Mouse (Mus musculus) heart, adult 8-10 months (tissue): ENCODE measurements around the gene Eif2b2. TPM values are rescaled to one million over a fixed set of nuclear protein-coding genes. Genes with fewer than 3 reads are reported as not detected.

ENCODE experiments used
- DNase-seq: peaks from one replicate; pipeline ENCODE4 v3.0.0; 2022; ENCODE audit warnings: low spot score
- total RNA-seq, 4 experiments: library from RNA; stranded (reverse); gene quantifications; 2 replicates each; pipeline ENCODE4 v1.2.4; 2022

The Eif2b2 gene
- total RNA-seq, 4 experiments from 2014 or later: 39.5 to 50.6 (median 45.2) TPM

DNA sequence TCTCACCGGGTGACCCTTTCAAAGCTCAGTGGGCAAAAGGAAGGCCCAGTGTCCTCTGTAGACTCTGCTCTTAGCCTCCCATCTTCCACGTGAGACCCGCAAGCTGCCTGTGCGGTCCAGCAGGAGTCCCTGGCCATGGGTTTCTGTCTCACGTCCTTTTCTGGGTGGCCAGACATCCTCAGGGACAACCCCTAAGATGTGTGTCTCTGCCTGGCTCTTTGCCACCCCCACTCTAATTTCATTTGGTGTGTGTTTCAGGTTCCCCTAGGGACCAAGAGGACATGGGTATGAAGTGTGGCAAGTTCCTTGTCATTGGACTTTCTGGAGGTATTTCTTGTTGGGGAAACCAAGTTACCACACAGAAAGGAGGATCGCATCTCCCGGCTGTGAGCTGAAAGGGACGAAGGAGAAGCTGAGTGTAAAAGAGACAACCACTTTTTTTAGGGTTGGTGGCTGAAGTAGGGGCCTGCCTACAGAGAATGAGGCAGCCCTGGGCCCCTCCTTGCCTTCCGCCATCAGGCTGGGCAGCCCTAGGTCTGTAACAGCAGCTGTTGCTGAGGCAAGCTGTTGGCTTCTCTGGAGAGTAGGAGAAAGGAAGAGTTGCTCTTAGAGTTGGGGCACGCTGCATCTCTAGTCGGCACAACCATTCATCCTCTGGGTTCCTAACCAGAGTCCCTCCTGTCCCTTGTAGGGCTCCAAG, 25.2 kb upstream of the Eif2b2 start:
- no peak for DNase-seq

DNA sequence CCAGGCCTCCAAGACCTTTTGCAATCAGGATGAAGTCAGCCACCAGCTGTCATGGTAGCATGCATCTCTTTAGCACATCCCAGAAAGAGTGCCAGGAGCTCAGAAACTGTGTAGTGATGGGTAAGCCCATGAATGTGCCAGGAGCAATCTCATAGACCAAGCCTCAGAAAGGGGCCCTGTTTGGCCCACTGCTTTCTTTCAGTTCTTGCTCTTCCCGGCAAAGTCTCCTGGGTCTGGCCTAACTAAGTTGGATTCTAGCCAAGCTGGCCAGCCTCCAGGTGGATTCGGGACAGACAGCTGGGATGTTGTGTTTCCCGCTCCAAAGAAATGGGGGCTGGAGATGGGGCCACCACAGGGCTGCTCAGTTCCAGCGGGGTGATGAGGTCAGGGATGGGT, 24.7 kb upstream of the Eif2b2 start:
- DNase-seq: peak; percentile 91

DNA sequence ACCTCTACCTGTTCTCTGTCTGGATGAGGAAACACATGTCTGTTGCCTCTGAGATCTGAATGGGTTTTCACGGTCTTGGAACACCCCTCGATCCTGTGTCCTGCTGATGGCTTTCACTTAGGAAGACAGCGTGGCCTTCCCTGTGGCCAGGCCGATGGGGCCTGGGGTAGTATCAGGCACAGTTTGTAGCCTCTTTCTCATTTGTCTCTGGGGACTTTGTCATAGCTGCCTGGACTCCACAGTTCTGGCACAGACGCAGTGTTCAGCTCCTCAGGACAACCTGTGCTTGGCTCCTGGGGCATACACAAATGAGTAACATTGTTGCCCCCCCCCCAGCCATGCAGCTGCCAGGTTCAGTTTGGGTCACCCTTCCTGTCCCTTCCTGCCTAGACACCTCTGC, 24.2 kb upstream of the Eif2b2 start:
- peak; percentile 57 for DNase-seq

DNA sequence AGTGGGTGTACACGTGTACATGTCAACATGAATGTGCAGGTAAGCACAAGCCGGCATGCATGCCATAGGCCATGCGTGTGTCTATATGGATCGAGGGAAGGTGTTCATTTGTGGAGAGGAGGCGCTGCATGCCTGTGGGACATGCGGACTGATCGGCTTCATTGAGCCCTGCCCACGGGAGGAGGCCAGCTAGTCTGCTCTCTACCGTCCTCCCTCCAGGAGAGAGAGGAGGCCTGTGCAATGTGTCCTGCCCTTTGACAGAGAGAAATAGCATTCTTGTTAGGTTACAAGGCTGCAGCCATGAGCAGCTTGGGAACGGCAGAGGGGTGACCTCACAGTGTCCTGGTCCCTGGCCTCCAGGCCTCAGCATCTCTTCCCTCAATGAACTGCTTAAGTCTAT, 23.1 kb upstream of the Eif2b2 start:
- no peak for DNase-seq

DNA sequence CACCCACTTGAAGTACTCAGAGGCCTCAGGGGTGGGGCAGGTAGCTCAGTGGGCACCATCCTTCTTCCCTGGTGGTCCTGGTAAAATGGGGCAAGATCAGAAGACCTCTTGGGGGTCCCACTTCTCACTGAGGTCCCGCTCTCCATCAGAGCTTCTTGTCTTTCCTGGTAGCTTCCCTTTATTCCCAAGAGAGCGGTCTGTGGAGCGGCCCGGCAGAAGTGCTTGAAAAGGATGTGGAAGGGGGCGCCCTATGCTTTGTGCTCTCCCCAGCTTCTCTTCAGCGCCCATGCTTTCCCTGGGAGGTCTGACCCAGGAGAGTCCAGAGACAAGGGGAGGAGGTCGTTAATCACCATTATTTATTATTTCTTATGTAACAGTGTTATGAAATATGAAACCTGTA, 21.9 kb upstream of the Eif2b2 start:
- no peak for DNase-seq

DNA sequence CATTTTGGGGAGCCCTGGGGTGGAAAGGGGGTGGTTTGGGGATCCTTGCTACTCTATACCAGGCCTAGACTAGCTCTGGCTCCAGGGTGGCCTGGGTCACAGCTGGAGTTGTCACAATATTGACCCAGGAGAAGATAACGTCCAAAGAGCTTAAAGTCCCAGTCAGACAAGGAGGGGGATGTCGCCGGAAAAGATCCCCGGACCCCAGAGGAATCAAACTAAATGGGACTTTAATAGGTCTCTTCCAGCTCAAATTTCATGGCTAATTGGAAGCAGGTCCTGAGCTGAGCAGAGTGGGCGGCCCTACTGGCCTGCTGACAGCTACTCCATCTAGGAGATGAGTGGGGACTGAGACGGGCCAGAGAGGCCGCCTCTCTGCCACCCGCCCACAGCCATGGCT, 21.3 kb upstream of the Eif2b2 start:
- no peak for DNase-seq

DNA sequence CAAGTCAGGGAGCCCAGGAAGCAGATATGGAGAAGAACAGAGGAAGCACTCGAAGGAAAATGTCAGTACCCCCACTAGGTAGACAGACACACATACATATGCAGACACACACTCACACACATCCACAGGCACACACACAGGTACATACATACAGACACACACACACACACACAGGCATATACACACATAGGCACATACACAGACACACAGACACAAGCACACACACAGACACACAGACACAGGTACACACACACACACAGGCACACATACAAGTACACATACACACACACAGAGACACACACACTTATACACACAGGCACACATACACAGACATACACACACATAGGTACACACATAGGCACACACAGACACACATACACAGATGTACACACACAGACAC, 19.3 kb upstream of the Eif2b2 start:
- no peak for DNase-seq

DNA sequence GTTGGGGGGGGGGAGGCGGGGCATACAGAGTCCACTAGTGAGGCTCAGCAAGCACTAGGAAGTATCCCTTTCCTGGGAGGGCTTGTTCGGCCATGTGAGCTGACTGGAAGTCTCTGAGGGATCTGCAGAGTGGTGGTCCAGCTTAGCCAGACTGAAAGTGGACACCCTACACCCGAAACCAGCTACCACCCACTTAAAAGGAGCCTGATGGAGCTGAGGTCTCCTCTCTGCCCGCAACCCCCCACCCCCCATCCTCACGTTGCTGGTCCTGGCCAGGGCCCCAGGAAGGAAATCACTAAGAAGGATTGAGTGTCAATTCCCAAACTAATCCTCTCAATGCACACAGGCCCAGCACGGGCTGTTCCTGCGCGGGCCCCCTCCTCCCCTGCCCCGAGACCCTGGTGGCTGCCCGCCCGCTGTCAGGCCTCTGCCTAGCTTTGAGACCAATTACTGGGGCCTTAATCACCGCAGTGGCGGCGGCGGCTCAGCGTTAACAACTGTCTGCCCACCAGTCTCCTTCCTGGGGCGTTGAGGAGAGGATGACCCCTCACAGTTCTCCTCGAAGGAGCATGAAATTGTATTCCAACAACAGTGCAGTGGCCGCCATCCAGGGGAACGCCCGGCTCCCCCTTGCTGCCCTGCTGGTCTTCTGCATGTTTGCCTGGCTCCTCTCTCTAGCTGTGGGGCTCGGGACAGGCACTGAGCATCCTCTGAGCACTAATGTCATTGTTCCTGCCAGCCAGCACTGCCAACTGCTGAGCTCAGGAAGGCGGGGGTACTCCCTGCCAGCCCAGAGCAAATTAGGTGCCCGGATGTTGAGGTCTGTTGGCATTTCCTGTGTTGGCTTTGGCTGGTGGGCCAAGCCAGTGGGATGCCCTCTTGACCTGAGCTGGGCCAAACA, 18.1 kb upstream of the Eif2b2 start:
- no peak for DNase-seq

DNA sequence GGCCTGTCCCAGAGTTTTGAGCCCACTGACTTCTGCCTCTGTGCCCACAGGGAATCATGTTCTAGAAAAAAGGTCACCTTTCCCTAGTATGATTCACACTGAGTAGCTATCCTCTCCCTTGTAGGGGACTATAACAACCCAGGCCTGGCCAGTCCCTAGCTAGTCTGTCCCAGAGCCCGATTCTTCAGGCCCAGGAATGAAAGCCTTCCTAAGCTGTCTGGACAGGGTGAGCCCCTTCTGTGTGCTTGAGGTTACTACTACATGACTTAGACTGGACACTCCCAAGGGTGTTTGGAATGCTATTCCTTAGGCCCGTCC, 17.5 kb upstream of the Eif2b2 start:
- no peak for DNase-seq

DNA sequence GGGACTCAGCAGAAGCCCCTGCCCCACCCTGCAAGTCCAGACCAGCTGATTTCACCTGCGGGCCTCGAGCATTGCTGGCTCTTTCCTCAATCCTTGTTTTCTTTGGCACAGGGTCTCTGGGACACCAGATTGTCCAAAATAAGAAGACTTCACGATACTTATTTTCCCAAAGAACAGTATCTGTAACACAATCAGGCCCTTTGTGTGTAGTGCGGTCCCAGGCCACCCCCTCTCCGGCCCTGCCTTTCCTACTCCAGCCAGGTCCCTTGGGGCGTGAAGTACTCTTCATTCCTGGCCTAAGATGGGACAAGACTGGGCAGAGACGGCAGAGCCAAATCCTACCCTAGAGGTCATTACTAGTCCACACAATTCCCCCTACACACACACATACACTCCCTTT, 17.1 kb upstream of the Eif2b2 start:
- DNase-seq: no peak

DNA sequence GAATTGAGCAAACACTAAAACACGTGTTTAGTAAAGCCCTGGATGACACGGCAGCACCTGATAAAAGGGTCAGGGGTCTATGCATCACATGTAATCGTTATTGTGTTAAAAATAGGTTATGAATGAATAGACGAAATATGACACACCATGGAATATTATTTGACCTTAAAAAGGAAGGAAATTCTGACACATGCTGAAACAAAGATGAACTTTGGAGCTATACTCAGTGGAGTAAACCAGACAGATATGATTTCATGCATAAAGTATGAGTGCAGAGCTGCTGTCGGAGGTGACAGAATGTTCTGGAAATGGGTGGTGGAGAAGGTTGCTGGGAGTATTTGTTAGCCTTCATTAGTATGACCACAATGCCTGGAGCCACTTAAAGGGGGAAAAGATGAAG, 15.6 kb upstream of the Eif2b2 start:
- no peak for DNase-seq

DNA sequence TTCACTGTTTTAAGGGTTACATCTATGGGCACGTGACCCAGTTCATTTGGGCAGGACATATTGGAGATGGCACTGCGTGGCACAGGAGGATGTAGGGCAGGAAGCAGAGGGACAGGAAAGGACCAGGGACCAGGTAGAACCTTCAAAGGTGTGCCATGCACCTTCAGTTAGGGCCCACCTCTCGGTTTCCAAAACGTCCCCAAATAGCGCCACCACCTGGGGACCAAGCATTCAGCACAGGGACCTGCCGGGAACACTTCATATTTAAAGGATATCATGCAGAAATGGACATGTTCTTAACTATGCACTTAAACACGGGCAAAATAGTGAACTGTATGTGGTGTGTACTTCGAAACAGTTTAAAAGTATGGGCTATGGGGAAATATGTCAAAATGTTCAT, 15.2 kb upstream of the Eif2b2 start:
- no peak for DNase-seq

DNA sequence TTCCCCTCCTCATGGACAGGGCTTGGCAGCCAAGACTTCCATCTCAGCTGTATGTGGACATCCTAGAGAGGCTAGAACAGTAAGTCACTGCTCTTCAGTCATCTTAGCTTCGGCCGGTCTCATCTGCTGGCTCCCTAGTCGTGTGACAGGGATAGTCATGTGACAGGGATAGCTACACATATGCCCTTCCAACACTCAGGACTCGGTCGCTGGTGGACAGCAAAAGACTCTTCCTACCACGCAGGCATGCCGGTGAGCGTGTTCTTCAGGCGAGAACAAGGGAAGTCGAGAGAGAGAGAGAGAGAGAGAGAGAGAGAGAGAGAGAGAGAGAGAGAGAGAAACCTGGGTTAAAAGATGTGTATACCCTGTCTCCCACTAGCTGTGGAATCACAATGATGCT, 13.9 kb upstream of the Eif2b2 start:
- DNase-seq: no peak

DNA sequence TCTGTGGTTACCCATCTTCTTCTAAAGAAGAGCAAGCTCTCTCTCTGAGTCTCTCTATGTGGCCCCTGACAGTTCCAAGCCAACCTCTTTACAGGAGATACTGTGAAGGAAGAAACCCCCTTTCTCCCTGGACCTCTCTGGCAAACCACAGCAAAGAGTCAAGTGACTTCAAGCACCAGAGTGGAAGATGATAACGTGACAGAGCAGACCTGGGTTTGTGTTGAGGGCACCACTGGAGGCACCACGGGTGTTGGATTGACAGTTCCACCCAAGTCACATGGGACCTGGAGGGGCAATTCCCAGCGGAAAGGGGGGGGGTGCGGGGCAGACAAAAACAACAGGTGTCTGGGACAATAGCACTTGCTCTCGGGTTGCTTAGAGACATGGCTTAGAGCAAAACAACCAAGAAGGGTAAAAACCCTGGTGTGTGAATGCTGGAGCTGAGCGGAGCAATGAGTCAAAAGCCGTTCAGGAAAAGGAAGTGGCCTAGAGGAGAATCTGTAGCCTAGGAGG, 10.5 kb upstream of the Eif2b2 start:
- DNase-seq: no peak

DNA sequence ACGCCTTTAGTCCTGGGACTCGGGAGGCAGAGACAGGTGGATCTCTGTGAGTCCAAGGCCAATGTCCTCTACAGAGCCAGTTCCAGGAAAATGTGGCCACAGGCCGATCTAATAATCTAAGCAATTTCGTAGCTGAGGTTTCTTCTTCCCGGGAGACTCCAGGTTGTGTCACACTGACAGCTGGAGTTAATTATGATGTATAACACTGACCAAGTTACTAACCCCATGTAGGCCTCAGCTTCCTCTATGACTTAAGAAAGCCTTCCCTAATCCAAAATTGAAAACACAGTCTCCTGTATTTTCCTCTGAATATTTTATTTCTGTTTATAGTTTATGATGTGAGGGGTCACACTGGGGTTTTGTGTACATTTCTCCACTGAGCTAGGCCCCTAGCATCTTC, 4.2 kb upstream of the Eif2b2 start:
- DNase-seq: no peak

DNA sequence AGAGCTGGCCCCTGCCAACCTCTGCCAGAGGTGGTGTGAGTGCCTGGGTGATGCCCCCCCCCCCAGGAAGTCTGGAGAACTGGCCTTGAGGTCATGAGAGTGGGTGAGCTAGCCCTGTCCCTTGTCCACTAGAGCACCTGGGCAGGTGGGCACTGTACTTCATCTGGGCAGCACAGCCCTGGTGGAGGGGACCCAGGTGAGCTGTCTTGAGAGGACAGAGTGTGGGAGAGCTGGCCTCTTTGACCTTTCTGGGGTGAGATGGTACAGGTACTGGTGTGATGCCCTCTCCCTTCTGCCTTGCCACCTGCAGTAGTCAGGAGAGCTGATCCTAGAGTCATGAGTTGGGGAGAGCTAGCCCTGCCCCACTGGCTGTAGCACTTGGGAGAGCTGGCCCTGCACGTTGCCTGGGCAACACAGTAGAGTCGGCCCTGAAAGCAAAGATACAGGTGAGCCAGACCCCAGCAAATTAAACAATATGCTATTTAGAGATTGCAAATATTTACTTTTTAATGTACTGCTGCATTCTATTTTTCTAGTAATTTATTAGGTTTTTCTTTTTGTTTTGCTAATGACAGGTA, 1.5 kb upstream of the Eif2b2 start:
- no peak for DNase-seq

DNA sequence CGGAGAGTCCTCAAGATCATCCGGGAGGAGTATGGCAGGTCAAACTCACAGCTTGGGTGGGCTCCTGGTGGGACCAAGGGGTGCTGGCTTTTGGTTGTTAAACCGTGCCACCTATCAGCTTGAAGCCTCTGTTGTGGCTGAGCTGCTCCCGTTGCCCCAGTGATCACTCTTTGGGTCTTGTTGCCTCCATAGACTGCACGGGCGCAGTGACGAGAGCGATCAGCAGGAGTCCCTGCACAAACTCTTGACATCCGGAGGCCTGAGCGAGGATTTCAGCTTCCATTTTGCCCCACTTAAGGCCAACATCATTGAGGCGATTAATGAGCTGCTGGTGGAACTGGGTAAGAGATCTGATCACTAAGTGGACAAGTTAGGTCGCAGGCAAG, 617 bp downstream of the Eif2b2 start:
- DNase-seq: no peak

DNA sequence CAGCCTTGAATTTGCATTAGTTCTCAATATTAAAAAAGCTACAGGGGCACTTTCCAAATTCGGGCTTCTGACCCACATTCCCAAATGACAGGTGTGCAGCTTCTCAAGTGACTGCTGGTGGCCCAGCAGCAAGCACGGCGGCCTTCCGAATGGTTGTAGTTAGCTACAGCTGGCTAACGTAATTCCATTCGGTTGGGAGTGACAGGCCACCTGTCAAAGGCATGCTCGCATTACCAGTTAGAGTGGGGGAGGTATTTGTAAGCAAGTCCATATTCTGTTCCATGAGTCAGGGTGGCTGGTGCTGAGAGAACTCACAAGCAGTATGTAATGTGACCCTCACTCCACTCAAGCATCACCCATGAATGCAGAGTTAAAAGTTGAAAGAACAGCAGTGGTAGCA, 7.9 kb downstream of the Eif2b2 start:
- no peak for DNase-seq

DNA sequence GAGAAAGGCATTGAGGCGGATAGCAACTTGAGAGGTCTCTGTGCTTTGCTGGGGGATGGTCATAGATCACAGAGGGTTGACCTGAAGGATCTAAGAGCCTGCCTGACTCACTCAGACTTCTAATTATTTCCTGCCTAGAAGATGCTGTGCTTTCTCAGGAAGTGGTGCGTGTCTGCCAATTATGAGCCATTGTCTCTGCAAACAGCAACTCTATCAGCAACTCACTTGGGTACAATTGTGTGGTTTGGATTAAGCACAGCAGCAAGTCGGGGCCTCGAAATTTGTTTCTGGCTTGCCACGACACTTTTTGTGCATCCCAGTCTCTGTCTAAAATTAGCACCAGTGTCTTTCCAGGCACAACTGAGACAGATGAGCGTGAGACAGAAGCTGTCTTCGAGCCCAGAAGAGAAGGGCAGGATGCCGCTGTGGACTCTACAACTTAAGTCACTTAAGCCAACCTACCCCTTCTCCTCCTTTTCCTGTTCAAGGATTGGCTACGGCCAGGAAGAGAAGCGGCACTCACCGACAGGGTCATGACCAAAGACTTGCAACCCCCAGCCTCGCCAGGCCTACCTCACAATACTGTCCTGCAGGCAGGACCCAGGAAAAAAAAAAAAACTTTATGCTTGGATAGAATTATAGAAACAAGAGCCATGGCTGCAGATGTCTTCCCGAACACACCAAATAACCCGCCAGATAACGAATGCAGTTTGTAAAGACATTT, 8.8 kb downstream of the Eif2b2 start:
- no peak for DNase-seq

DNA sequence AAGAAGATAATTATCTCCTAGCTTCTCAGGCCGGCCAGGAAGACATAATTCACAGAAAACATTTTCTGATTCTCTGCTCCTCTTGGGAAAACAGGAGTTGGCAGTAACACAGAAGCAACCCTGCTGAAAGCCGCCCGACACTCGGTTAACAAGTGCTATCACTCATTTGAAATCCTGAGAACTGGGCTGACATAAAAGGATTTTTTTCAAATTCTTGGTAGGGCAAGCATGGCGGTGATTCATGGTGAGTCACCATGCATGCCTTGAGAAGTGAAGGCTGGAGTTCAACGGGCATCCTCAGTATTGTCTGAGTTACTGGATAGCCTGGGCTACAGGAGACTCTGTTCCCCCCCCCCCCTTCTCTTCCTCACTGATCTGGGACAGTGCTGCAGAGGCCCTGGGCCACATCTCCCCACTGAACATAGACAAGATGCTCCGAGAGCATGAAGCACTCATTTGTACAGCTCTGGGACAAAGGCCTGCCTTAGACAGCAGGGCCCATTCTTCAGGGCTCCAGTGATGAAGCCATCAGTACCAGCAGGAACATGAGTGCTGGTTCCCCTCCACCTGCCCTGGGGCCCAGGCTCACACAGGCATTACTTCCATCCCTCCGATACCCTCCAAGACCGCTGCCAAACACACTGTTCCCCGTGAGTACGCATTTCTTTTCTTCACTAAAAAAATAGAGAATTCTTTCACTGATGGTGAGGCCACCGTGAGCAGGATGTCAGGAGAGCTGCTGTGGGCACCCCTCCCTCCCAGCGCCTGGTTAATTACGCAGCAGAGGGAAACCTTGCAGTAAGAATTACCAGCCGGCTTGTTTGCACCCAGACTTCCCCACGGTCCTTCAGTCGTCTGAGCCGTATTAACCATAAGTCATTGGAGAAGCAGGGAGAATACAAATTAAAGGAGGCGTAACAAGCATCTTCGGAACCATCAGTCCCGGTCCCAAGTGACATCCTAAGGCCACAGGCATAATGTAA, 14.4 kb downstream of the Eif2b2 start:
- no peak for DNase-seq

DNA sequence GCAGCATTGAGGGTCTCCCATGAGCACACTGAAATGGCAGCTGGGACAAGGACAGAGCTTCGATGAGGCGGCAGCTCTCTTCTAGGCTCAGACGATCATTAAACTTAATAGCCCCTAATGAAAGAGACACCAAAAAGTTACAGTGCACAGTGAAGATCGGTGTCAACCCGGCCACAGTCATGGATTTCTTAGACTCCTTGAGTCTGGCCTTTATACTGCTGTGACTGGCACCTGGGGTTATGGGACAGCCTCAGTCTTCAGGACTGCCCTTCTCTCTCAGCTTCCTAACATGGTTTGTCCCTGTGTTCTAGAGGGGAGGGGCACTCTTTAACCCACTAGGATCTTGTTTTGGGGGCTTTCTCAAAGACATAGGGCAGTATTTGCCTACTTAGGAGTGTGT, 18.3 kb downstream of the Eif2b2 start:
- no peak for DNase-seq
